Mouse (Mus musculus): ENCODE results near the gene Hist1h2br.
A peak's percentile ranks its signal among the peaks of the same experiment; 100 is the strongest.
"Not testable (repeated sequence)": the region's sequence is repeated elsewhere in the genome, so short reads cannot be mapped to it uniquely, and the experiment has no call there.

The Hist1h2br gene

DNA sequence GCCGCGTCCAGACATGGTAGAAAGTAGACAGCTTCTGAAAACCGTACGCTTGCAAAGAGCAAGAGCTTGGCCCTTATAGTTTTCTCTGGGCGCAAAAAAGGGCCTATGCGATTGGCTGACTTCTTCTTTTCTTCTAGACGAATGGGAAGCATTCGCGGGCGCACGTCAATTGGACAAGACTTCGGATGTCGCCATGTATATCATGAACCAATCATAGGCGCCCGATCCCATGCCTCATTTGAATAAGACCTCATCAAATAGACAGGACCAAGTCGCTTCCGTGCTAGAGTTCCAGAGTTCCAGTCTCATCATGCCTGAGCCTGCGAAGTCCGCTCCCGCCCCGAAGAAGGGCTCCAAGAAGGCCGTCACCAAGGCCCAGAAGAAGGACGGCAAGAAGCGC is at the start of gene Hist1h2br, which contains the start of gene Hist1h2ap:
Hist1h2br (plus strand) TSS at position 283 of the 400 bp plus-strand sequence.
Hist1h2ap (minus strand) TSS at position 47 of the 400 bp plus-strand sequence.
- DNase-seq (ENCODE audit: low read depth) = not testable (repeated sequence)

DNA sequence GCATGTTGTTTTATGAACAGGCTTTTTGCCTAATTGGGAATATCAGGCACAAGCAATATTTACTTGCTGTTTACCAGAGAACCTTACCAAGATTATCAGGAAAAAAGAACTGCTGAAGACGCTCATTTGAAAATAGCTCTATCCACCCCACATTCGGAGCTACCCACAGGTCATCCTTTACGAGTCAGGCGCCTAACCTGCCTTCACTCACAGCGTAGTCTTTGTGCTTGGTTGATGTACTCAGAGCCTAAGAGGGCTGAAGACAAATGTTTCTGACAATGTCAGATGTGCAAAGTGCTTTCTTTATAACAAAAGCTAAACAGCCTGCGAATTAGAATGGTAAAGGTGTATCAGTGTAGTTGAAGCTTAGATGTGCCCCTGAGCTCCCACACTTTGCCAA is 49.2 kb upstream of the Hist1h2br start:
- no peak for DNase-seq (ENCODE audit: low read depth)

DNA sequence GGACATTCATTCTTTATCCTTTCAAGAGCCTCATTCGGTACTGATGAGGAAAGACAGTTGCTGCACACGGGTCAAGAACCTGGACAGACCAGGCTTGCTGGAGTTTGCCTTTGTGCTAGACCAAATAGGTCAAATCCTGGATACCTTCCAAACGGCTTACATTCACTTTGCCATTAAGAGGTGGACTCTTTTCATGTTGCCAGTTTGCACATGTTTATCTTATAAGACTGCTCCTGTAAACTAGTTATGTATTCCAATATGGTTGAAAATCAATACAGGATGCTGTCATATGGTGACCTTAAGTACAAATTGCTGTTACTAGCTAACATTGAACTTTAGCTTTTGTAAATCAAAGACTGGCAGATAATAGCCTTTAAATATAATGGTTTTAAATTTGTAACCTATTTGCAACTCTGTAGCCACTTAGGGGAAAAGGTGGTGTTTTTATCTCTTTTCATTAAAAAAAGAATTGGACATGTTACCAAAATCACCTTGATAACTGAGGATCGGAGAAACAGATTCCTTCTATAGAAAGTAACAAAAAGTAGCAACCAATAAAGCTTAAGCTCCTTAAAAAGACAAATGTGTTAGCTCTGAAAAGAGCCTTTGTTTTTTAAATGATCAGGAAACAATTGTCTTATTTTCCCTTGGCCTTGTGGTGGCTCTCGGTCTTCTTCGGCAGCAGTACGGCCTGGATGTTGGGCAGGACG is 47.2 kb upstream of the Hist1h2br start:
- peak; percentile 56 for DNase-seq (ENCODE audit: low read depth)

DNA sequence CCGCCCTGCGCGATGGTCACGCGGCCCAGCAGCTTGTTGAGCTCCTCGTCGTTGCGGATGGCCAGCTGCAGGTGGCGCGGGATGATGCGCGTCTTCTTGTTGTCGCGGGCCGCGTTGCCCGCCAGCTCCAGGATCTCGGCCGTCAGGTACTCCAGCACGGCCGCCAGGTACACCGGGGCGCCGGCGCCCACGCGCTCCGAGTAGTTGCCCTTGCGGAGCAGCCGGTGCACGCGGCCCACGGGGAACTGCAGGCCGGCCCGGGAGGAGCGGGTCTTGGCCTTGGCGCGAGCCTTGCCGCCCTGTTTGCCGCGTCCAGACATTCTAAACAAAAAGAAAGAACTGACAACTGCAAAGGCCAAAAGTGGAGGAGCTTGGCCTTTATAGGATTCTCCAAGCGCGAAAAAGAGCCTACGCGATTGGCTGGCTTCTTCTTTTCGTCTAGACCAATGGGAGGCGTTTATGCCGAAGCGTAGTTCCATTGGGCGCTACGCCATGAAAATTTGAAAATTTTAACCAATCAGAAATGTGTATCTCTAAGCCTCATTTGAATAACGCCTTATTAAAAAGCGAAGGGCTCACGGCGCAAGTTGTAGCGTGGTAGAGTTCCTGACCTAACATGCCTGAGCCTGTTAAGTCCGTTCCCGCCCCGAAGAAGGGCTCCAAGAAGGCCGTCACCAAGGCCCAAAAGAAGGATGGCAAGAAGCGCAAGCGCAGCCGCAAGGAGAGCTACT is 46.5 kb upstream of the Hist1h2br start, which contains the start of the genes Hist1h2an and Hist1h2bp:
Hist1h2an (minus strand) TSS at position 320 of the 731 bp plus-strand sequence.
Hist1h2bp (plus strand) TSS at position 563 of the 731 bp plus-strand sequence.
- peak; percentile 97 for DNase-seq (ENCODE audit: low read depth)

DNA sequence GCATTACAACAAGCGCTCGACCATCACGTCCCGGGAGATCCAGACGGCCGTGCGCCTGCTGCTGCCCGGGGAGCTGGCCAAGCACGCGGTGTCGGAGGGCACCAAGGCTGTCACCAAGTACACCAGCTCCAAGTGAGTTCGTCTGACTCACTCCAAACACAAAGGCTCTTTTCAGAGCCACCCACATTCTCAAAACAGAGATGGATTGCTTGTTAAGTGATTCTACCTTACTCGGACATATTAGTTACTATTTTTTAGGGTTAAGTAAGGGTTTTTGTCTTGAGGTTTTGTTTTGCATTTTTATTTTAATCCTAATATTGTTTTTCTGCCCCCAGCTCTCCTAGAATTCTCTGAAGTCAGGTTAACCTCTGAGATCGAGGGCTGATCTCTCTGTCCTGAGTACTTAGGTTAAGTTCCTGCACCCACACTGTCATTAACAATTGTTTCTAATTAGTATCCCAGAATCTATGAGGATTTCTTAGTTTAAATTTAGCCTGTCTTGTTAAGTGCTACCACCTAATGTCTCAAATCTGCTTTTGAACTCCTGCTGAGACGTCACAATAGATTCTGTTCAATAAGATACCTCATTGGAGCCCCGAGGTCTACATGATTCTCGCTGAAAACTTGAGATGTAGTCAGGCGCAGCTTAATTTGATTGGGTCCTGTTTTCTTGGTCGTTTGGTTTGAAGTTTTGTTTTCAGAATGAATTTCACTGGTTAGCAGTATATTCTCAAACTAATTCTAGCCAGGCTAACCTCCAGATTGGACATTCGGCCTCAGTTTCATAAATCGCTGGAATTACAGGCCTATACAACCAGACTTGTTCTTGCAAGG is 45.6 kb upstream of the Hist1h2br start:
- no peak for DNase-seq (ENCODE audit: low read depth)

DNA sequence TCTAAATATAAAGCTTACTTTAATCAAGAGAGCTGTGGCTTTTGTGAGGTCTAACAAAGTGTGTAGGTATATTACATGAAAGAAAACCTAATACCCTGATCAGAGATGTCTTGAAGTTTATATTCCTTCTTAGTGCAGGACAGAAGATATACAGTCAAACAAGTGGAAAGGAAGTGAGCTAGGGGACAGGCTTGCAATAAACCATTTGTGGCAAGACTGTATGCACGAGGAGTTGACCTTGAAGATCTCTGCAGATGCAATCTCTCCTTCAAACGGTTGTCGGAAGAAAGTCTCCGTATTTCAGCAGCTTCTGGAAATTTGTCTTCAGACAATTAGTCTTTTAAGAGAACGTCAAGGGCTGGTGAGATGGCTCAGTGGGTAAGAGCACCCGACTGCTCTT is 43.6 kb upstream of the Hist1h2br start:
- no peak for DNase-seq (ENCODE audit: low read depth)

DNA sequence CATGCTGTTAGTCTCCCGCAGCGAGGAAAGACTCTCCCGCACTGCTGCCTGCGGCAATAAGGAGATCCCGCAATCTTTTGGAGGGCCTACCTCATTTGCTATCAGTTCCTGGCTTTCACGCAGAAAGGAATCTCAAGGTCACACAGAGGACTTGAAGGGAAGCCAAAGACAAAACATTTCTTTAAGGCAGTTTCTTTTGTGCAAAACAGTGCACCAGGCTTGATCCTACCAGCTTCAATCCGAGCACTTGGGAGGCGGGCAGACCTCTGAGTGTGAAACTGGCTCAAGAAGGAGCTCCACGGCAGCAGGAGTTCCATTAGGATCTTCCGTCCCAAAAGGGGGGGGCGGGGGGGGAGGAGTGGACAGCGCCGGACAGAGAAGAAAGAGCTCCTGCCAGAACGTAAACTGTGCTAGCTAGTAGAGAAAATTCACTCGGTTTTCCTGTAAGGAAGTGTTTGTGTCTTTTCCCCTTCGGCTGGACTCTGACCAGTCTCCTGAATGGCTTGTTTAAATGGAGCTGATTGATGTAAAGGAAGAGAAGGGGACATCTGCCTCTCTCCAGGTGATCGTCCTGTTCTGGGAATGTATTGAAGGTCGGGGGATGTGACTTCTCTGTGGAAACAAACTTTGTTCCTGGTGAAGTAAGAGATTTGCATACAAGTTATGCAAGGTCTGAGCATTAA is 42.8 kb upstream of the Hist1h2br start:
- DNase-seq (ENCODE audit: low read depth) = no peak

DNA sequence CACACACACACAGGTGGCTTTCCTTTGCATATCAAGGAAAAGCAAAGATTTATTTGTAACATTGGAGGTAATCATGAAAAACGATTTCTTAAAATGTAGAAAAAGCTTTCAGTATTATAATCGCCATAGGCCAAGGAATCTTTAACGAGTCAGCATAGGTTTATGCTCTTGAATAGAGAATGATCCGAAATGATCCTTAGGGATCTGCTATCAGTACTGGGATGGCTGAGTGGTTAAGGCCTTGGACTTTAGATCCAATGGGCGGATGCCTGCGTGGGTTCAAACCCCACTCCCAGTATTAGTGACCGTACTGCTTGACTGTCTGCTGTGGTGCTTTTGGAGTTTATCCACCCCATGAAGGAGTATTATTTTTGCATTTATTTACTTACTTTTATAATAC is 38.0 kb upstream of the Hist1h2br start:
- no peak for DNase-seq (ENCODE audit: low read depth)

DNA sequence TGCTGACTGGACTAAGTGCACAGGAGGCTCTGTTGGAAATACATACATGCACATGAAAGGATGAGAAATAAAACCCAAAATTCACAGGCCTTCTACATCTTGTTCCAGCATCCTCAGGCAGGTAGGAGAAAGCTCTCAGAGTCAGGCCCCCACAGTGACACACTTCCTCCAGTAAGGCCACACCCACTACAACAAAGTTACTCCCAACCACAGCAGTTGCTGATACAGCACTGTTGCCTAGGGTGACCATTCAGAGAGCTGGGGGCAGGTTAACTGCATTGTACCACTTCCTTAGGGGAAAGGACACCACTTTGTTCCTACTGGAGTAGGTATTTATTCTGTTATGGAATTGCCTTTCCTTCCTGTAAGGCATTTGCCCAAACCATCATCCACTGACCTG is 36.4 kb upstream of the Hist1h2br start:
- DNase-seq (ENCODE audit: low read depth) = not testable (repeated sequence)

DNA sequence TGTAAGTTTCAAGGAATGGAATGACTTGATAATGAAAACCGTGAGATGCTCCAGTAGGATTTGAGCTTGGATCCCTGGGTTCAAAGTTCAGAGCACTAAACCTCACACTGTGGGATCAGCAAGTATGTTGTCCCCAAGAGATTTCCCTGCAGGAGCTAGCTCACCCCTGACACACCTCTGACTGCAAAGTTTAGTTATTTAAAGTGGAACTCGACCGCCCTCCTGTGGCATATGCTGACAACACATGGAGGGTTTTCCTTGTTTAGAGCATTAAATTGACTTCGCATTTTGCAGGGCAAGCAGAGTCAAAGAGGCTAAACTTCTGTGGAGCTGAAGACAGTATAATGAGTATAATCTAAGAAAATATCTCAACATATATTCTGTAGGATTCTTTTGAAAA is 30.5 kb upstream of the Hist1h2br start:
- DNase-seq (ENCODE audit: low read depth) = not testable (repeated sequence)

DNA sequence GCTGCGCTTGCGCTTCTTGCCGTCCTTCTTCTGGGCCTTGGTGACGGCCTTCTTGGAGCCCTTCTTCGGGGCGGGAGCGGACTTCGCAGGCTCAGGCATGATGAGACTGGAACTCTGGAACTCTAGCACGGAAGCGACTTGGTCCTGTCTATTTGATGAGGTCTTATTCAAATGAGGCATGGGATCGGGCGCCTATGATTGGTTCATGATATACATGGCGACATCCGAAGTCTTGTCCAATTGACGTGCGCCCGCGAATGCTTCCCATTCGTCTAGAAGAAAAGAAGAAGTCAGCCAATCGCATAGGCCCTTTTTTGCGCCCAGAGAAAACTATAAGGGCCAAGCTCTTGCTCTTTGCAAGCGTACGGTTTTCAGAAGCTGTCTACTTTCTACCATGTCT is 23.5 kb upstream of the Hist1h2br start, which contains the start of the genes Hist1h2bq and Hist1h2ao:
Hist1h2bq (minus strand) TSS at position 125 of the 400 bp plus-strand sequence.
Hist1h2ao (plus strand) TSS at position 393 of the 400 bp plus-strand sequence.
- DNase-seq (ENCODE audit: low read depth) = not testable (repeated sequence)

DNA sequence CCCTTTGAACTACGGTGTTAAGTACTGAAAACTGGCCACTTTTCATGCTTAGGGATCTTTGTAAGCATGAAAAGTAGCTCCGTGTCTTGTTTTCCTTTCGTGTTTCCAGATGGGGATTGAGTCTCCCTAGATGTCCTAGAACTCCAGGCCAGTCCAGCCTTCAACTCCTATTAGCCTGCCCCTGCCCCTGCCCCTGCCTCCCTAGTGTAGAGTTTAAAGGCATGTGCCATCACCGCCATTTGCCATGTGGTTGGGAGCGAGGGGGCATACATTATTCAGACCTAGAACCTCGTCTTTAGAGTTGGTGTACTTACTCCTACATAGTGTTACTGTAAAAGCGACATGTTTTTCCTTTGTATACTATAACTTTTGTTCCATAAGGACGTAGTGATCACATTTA is 22.5 kb upstream of the Hist1h2br start:
- DNase-seq (ENCODE audit: low read depth) = not testable (repeated sequence)

DNA sequence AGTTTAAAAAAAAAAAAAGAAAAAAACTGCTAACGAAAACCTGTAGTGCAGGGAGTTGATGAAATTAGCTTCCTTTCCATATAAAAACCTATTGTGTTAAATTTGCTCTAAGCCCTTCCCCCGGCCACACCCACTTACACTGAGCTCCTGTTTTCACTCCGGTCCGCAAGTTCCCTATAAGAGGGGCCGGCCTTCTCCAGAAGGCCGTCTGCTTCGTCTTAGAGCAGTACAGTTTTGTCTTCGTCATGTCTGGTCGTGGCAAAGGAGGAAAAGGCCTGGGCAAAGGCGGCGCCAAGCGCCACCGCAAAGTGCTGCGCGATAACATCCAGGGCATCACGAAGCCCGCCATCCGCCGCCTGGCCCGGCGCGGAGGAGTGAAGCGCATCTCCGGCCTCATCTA is 22.0 kb upstream of the Hist1h2br start, which contains the start of gene Hist1h4m:
Hist1h4m (plus strand) TSS at position 208 of the 400 bp plus-strand sequence.
- not testable (repeated sequence) for DNase-seq (ENCODE audit: low read depth)

DNA sequence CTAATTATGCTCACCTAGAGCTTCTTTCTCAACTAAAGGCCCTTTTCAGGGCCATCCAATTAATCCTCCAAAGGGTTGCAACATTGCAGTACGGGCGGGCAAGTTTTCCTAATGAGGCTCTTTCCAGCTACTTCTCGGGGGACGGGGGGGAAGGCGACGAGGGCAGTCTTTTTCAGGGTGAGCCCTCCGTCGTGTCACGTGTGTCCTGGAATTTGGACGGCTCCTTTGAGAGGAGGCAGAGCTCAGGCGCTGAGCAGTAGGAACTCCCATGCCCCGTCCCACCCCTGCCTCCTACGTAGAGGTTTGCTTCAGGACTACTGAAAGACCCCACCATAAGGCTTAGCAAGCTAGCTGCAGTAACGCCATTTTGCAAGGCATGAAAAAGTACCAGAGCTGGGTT is 21.5 kb upstream of the Hist1h2br start:
- DNase-seq (ENCODE audit: low read depth) = not testable (repeated sequence)

DNA sequence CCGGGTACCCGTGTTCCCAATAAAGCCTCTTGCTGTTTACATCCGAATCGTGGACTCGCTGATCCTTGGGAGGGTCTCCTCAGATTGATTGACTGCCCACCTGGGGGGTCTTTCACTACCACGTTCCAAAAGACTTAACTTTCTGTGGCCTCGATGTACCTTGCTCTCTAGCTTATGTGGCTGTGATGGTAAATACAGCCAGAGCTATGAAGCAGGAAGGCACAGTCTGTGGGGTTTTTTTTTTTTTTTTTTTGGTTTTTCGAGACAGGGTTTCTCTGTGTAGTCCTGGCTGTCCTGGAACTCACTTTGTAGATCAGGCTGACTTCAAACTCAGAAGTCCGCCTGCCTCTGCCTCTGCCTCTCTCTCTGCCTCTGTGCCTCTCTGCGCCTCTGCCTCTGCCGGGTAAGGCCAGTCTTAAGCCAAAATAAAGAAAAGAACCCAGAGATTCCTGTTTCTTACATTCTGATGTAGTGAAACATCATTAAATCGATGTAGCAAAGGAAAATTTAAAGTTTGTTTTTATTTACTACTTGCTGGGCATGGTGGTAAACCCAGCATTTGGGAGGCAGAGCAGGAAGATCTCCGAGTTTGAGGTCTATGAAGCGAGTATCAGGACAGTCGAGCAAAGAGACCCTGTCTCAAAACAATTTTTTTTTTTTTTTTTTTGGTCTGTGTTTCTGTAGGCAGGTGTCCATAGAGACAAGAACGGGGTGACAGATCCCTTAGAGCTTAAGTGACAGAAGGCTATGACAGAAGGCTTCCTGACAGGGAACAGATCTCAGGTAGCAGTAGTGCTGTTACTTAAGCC is 13.3 kb upstream of the Hist1h2br start:
- not testable (repeated sequence) for DNase-seq (ENCODE audit: low read depth)

DNA sequence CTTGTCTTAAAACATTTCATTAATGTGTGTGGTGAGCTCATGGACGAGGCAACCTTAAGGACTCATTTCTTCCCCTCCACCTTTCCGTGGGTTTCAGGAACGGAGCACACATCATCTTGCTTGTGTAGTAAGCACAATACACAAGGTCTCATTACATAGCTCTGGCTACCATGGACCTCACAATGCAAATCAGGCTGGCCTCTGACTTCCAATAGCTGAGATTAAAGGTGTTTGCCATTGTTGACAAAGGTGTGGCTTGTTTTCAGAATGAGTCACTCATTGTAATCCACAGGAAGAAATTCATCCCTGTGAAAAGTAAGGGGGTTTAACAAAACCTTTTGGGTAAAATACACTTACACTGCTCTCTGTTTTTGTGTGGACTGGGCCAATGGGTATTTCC is 5.0 kb upstream of the Hist1h2br start:
- DNase-seq (ENCODE audit: low read depth) = no peak

DNA sequence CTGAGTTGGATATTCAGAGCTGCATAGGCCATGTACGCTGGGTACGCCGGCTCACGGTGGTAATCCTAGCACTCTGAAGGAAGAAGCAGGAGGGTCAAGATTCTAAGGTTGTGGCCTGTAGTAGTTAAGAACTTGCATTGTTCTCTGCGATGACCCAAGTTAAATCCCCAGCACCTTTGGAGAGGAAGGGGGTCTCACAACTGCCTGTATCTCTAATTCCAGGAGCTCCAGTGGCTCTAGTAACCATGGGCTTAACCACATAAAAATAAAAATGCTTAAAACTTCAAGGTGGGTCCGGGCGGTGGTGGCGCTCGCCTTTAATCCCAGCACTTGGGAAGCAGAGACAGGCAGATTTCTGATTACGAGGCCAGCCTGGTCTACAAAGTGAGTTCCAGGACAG is 3.2 kb upstream of the Hist1h2br start:
- no peak for DNase-seq (ENCODE audit: low read depth)

DNA sequence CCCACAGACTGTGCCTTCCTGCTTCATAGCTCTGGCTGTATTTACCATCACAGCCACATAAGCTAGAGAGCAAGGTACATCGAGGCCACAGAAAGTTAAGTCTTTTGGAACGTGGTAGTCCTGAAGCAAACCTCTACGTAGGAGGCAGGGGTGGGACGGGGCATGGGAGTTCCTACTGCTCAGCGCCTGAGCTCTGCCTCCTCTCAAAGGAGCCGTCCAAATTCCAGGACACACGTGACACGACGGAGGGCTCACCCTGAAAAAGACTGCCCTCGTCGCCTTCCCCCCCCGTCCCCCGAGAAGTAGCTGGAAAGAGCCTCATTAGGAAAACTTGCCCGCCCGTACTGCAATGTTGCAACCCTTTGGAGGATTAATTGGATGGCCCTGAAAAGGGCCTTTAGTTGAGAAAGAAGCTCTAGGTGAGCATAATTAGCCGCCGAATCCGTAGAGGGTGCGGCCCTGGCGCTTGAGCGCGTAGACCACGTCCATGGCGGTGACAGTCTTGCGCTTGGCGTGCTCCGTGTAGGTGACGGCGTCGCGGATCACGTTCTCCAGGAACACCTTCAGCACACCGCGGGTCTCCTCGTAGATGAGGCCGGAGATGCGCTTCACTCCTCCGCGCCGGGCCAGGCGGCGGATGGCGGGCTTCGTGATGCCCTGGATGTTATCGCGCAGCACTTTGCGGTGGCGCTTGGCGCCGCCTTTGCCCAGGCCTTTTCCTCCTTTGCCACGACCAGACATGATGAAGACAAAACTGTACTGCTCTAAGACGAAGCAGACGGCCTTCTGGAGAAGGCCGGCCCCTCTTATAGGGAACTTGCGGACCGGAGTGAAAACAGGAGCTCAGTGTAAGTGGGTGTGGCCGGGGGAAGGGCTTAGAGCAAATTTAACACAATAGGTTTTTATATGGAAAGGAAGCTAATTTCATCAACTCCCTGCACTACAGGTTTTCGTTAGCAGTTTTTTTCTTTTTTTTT is 1.8 kb upstream of the Hist1h2br start, which contains the start of gene Hist1h4n:
Hist1h4n (minus strand) TSS at position 779 of the 977 bp plus-strand sequence.
- DNase-seq (ENCODE audit: low read depth) = not testable (repeated sequence)

DNA sequence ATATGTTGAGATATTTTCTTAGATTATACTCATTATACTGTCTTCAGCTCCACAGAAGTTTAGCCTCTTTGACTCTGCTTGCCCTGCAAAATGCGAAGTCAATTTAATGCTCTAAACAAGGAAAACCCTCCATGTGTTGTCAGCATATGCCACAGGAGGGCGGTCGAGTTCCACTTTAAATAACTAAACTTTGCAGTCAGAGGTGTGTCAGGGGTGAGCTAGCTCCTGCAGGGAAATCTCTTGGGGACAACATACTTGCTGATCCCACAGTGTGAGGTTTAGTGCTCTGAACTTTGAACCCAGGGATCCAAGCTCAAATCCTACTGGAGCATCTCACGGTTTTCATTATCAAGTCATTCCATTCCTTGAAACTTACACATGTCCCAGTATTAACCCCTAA is 7.0 kb downstream of the Hist1h2br start:
- DNase-seq (ENCODE audit: low read depth) = not testable (repeated sequence)
